Mouse (Mus musculus) frontal cortex, adult 2 months (tissue): ENCODE measurements at regions not wholly inside any gene's neighbourhood (a gene's known extent, or its start where the extent isn't known, plus 50 kb on each side); places are given as distances from the start of the nearest gene placed in this dataset.
A peak's percentile ranks its signal among the peaks of the same experiment; 100 is the strongest.

Experiments
- DNase-seq, 2 experiments: peaks; one replicate each; pipeline ENCODE4 v3.0.0; 2022; ENCODE audit warnings: low spot score in 1 of 2; ENCODE audit errors: extremely low spot score in 1 of 2

DNA sequence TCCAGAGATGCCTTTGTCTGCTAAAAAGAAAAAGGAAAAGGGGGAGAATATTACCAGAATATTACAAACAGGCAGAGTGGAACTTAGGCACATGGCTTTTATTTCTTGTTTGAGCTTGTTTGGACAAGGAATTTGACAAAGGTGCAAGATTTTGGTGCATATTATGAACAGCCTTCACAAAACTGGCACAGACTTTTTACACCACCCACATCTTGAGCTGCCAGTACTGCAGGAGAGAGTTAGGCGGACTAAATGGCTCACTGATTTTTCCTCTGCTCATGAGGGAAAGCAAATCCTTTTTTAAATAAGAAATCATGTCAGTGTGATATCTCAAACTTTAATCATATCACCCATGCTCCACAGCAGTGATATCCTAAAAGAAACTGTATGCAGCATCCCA lies 97.9 kb upstream of the F9 start:
- DNase-seq = peak in 1 of 2 experiments; percentile 40
